Mouse (Mus musculus) forebrain, embryonic 14.5 days (tissue): ENCODE results near the gene Vmn1r43. TPM values are rescaled to one million over a fixed set of nuclear protein-coding genes. Genes with fewer than 3 reads are reported as not detected.
"Not testable (repeated sequence)": the region's sequence is repeated elsewhere in the genome, so short reads cannot be mapped to it uniquely, and the experiment has no call there.

Source experiments
- ATAC-seq: fragments of 200-750 bp; cut with Nextera tagmentation; 2 replicates; pipeline ENCODE4 v1.8.0; 2017; ENCODE audit warnings: mild to moderate bottlenecking, moderate library complexity
- DNase-seq: peaks from one replicate; pipeline ENCODE4 v3.0.0-alpha.2; 2015; ENCODE audit warnings: low spot score
- H3K27ac ChIP-seq: fragments of 300-500 bp; sonication (generic); 2 replicates; pipeline ENCODE4 v1.5.1; 2014; ENCODE audit warnings: low read depth, mild to moderate bottlenecking, control low read depth, low read length, moderate library complexity
- H3K27me3 ChIP-seq: fragments of 300-500 bp; sonication (generic); replicated peaks from 2 replicates; pipeline ENCODE4 v1.6.1; 2014; ENCODE audit warnings: low read length, control low read depth, mixed read lengths; ENCODE audit not compliant: control insufficient read depth, insufficient read depth
- H3K36me3 ChIP-seq: fragments of 300-500 bp; sonication (generic); 2 replicates; pipeline ENCODE4 v1.6.1; 2014; ENCODE audit warnings: low read length, control low read depth; ENCODE audit not compliant: control insufficient read depth, insufficient read depth
- H3K4me1 ChIP-seq: fragments of 300-500 bp; sonication (generic); 2 replicates; pipeline ENCODE4 v1.6.1; 2014; ENCODE audit warnings: antibody characterized with exemption, low read length, control low read depth; ENCODE audit not compliant: control insufficient read depth, insufficient read depth
- H3K4me2 ChIP-seq: fragments of 300-500 bp; sonication (generic); 2 replicates; pipeline ENCODE4 v1.6.1; 2014; ENCODE audit warnings: mild to moderate bottlenecking, control low read depth, low read length
- H3K4me3 ChIP-seq: fragments of 300-500 bp; sonication (generic); 2 replicates; pipeline ENCODE4 v1.5.1; 2014; ENCODE audit warnings: low read depth, low read length, control low read depth
- H3K9ac ChIP-seq: fragments of 300-500 bp; sonication (generic); 2 replicates; pipeline ENCODE4 v1.6.1; 2014; ENCODE audit warnings: mild to moderate bottlenecking, low read length, control low read depth, moderate library complexity
- H3K9me3 ChIP-seq: fragments of 300-500 bp; sonication (generic); replicated peaks from 2 replicates; pipeline ENCODE4 v1.6.1; 2016; ENCODE audit warnings: low read length, control low read depth, mixed read lengths; ENCODE audit not compliant: control insufficient read depth
- WGBS: fragments of 180-500 bp; shearing (Covaris S2); extraction: QIAGEN DNeasy Blood & Tissue Kit; methylation state at CpG from one replicate; pipeline ENCODE4 v1.1.7; 2014; 5-methylcytosine and 5-hydroxymethylcytosine counted together
- polyA plus RNA-seq: library from polyadenylated mRNA; unstranded; fragments of >200 nt; fragmentation: Nextera tagmentation; extraction: Ambion mirVana; gene quantifications from 2 replicates; pipeline ENCODE4 v1.2.1, GENCODE M21; 2014

The Vmn1r43 gene
- not detected in 2 replicates for polyA plus RNA-seq

DNA sequence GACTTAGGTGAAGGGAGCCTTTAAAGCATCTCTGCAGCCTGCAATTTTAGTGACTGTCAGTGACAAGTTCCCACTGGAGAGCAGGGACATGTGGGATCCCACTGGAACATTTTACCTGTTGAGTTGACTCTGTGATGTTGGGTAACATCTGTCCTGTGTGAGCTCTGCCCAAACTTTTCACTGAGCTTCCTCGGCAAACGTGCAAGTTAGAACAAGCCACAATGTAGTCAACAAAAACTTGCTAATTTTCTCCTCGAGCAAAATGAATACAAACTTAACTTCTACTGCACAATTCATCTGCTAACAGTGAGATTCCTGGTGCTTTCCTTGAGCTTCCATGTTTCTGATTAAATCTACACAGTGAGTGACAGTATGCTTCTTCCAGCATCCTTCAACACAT, at the start of gene Vmn1r43, which contains the start of gene Vmn1r42:
Gene Vmn1r43, minus strand, starts transcription at position 101 of the 400 bp plus-strand sequence.
Gene Vmn1r42, minus strand, starts transcription at position 101 of the 400 bp plus-strand sequence.
- not testable (repeated sequence) for DNase-seq, H3K9me3 ChIP-seq

DNA sequence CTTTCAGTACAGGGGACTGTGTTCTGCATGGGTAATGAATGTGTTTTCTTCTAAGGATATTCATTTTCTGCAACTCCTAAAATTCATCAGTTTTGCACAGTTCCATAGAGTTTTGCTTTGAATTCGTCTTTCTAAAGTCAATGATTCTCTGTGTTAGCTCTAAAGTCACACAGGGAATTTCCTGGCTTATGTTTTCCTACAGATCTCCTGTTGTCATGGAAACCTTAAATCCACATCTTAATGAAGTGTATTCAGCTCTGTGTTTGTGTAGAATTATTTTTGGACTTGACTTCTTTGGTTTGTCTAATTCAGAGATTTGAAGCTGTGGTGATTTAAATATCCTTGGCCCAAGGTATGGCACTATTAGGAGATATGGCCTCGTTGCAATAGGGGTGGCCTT, 7.6 kb upstream of the Vmn1r43 start:
- H3K9me3 ChIP-seq: peaks cover 7% of the 10 kb centered on the region
- no peaks in the 10 kb centered on the region for H3K4me1 ChIP-seq
- H3K27me3 ChIP-seq: no peaks in the 10 kb centered on the region
- no peak for DNase-seq
- ATAC-seq: no peak
- no peaks in the 10 kb centered on the region for H3K36me3 ChIP-seq
- no peak overlapping the region for H3K27ac ChIP-seq
- no peak overlapping the region for H3K9ac ChIP-seq
- H3K4me3 ChIP-seq: no peak overlapping the region
- no peak overlapping the region for H3K4me2 ChIP-seq
- WGBS: 53% methylated on average over 2 of the region's 2 CpGs

More for the DNA sequence above, at the start of gene Vmn1r43, which contains the start of gene Vmn1r42:
- WGBS: 86% methylated on average over 3 of the region's 3 CpGs
- H3K4me3 ChIP-seq, H3K4me2 ChIP-seq, H3K4me1 ChIP-seq, H3K27me3 ChIP-seq, H3K36me3 ChIP-seq, H3K9ac ChIP-seq, H3K27ac ChIP-seq, ATAC-seq: not testable (repeated sequence)

DNA sequence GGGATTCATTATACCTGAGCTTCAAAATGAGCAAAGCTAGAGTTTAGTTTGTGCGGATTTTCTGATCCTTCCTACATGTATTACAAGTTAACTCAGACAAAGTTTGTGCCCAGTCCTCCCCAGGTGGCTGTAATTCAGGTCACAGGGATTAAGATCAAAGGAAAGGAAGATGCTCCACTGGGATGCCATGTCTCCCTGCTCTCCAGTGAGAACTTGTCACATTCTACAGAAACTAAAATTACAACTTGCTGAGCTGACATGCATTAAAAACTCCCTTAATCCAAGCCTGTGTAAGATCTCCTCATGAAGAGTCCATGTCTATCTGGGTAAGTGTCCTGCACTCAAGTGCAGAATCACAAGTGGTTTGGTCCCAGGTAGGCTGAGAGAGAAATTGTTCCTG, 7.1 kb upstream of the Vmn1r43 start, which contains the start of gene Vmn1r44:
Gene Vmn1r44, plus strand, starts transcription at position 301 of the 400 bp plus-strand sequence.
- Histone ChIP-seq H3K27ac (no peak within 1 kb of the TSS), H3K27me3 (no peaks in the 10 kb centered on the region), H3K9me3 (peaks cover 7% of the 10 kb centered on the region), H3K4me1 (no peaks in the 10 kb centered on the region), H3K4me2 (no peak within 1 kb of the TSS), H3K36me3 (no peaks in the 10 kb centered on the region), H3K9ac (no peak within 1 kb of the TSS), H3K4me3 (no peak within 1 kb of the TSS)
- no peak for ATAC-seq
- DNase-seq: no peak
- WGBS: 78% methylated on average over 1 of the region's 1 CpGs

DNA sequence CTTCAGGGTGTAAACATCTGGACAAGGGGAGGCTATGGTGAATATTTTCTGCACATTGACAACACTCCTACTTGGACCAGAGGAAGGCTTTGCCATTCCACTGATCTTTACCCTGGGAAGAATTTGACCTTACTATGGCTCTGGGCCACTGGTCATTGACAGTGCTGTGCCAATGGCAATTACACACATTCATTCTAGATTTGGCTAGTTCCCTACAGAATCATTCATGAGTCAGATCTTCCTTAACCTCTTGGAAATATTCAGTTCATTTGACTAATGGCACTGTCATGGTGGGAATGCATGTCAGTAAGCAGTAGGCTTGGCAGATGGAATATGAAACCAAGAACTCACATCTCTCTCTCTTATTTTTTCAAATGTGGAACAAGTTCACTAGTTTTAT, 4.7 kb upstream of the Vmn1r43 start:
- Histone ChIP-seq H3K9me3 (peaks cover 7% of the 10 kb centered on the region), H3K9ac (no peak overlapping the region), H3K27me3 (no peaks in the 10 kb centered on the region), H3K4me1 (no peaks in the 10 kb centered on the region), H3K4me3 (no peak overlapping the region), H3K4me2 (no peak overlapping the region), H3K36me3 (no peaks in the 10 kb centered on the region), H3K27ac (no peak overlapping the region)
- no peak for ATAC-seq
- no peak for DNase-seq

DNA sequence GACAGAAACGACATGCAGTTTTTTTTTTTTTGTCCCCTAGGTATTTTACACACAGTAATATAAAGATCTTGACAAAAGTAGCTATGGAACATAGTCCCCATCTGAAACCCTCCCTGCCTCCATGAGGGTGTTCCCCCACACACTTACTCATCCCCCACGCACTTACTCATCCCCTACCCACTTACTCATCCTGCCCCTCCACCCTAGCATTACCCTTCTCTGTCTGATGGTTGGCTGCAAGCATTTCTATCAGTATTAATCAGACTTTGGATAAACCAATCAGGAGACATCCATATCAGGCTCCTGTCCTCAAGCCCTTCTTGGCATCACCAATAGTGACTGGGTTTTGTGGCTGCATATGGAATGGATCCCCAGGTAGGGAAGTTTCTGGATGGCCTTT, 750 bp upstream of the Vmn1r43 start:
- H3K9ac ChIP-seq: no peak overlapping the region
- DNase-seq (no peak), ATAC-seq (no peak)
- no peaks in the 10 kb centered on the region for H3K36me3 ChIP-seq
- H3K27ac ChIP-seq: no peak overlapping the region
- no peak overlapping the region for H3K4me2 ChIP-seq
- no peak overlapping the region for H3K4me3 ChIP-seq
- H3K4me1 ChIP-seq: no peaks in the 10 kb centered on the region
- no peaks in the 10 kb centered on the region for H3K27me3 ChIP-seq
- peaks cover 7% of the 10 kb centered on the region for H3K9me3 ChIP-seq
- 73% methylated on average over 2 of the region's 2 CpGs for WGBS

DNA sequence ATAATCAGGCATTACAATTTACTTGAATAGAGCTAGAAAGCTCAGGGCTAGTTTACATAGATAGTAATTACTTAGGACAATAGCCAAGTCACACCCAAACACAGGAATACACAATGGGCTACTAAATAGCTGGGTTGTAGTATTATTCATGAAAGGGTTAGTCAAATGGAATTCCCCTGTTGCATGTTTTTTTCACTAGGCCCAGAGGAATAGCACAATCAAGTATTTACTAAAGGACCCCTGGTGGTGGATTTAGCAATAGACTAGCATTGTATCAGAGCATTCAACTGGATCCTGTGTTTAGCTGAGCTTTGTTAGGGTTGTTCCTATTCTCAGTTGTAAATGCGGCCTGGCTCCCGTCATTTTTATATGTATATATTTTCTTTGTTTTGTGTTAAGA, 8.2 kb downstream of the Vmn1r43 start:
- Histone ChIP-seq H3K4me3 (no peak overlapping the region), H3K4me2 (no peak overlapping the region), H3K27ac (no peak overlapping the region), H3K36me3 (no peaks in the 10 kb centered on the region), H3K9ac (no peak overlapping the region), H3K9me3 (no peaks in the 10 kb centered on the region; the same call in 1 of the 2 replicates), H3K4me1 (no peaks in the 10 kb centered on the region), H3K27me3 (no peaks in the 10 kb centered on the region)
- DNase-seq: no peak
- 87% methylated on average over 2 of the region's 2 CpGs for WGBS
- ATAC-seq: no peak

DNA sequence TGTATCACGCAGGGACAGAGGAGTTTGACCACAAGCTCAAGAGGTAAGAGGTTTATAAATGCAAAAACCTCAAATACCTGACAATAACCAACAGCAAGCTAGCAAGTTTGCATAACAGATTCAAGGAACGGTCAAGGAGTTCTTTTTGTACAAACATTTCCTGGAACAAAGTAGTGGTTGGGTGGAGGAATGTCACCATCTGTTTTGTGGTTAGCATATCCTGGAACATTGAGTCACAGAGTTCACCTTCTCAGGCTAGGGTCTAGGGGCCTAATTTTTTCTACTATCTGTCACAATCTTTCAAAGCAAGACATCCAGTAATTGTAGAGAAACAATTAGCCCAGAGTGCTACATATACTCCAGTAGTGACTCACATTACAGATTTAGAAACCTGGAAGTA, 8.9 kb downstream of the Vmn1r43 start:
- Histone ChIP-seq H3K4me3 (no peak overlapping the region), H3K9me3 (no peaks in the 10 kb centered on the region; the same call in 1 of the 2 replicates), H3K27me3 (no peaks in the 10 kb centered on the region), H3K4me1 (no peaks in the 10 kb centered on the region), H3K36me3 (no peaks in the 10 kb centered on the region), H3K4me2 (no peak overlapping the region), H3K27ac (no peak overlapping the region), H3K9ac (no peak overlapping the region)
- DNase-seq (no peak), ATAC-seq (no peak)
- WGBS: 94% methylated on average over 2 of the region's 2 CpGs

DNA sequence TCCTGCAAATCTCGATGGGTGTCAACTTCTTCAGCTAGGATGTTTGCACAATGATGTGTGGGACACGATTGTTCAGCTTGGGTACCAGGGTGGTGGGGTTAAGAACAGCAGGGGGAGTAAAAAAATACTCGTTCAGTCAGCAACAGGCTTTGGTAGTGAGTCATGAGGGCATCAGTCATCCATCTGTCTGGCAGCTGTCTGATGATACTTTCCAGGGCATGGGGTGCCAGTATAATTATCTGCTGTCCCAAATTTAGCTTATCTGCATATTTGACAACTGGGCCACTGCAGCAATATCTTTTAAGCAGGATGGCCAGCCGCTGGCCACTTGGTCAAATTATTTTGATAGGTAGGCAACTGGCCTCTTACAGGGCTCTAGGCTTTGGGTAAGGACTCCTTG, 12.4 kb downstream of the Vmn1r43 start:
- H3K4me1 ChIP-seq: no peaks in the 10 kb centered on the region
- ATAC-seq: no peak
- no peaks in the 10 kb centered on the region for H3K27me3 ChIP-seq
- no peak for DNase-seq
- H3K4me3 ChIP-seq: no peak overlapping the region
- 79% methylated on average over 4 of the region's 4 CpGs for WGBS
- no peak overlapping the region for H3K9ac ChIP-seq
- H3K36me3 ChIP-seq: no peaks in the 10 kb centered on the region
- H3K4me2 ChIP-seq: no peak overlapping the region
- no peaks in the 10 kb centered on the region; the same call in 1 of the 2 replicates for H3K9me3 ChIP-seq
- no peak overlapping the region for H3K27ac ChIP-seq

DNA sequence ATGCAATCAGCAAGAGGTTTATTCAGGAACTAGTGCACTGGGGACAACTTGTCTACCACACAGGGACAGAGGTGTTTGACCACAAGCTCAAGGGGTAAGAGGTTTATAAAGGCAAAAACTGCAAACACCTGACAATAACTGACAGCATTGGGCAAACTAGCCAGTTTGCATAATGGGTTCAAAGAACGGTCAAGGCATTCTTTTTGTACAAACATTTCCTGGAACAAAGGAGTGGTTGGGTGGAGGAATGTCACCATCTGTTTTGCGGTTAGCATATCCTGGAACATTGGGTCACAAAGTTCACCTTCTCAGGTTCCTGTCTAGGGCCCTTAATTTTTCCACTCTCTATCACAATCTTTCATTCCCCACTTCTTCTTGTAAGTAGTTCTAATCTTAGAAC, 16.4 kb downstream of the Vmn1r43 start:
- Histone ChIP-seq H3K4me2 (no peak overlapping the region), H3K4me3 (no peak overlapping the region), H3K27ac (no peak overlapping the region), H3K9ac (no peak overlapping the region), H3K36me3 (no peaks in the 10 kb centered on the region), H3K9me3 (no peaks in the 10 kb centered on the region; the same call in 1 of the 2 replicates), H3K4me1 (no peaks in the 10 kb centered on the region), H3K27me3 (no peaks in the 10 kb centered on the region)
- 87% methylated on average over 2 of the region's 2 CpGs for WGBS
- ATAC-seq (no peak), DNase-seq (no peak)
